Mouse (Mus musculus): Measurements from ENCODE around the gene Syt8. TPM values are rescaled to one million over a fixed set of nuclear protein-coding genes. Genes with fewer than 3 reads are reported as not detected.

Syt8 gene
- polyA plus RNA-seq, 1 experiment from 2014 or later, result not detected

DNA sequence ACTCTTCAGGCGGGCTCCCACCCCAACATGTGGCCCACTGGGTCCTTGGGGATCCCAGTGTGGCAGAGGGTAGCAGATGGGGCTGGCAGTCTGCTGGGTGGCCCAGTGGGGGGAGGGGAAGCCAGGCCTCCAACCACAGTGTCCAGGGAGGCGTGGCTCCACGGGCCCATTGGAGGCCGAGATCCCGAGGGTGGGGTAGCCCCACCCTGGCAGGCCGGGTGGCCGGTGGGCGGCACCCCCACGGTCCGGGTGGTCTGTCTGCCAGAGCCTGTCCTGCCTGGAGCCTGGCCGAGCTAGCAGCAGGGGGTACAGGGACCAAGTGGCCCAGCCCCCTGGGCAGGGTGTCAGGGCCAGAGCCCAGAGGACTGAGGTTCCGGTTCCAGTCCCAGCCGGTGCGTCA lies 40.1 kb downstream of the Syt8 start:
- H3K27ac ChIP-seq (ENCODE audit: low read depth, low read length), result no peak overlapping the region
- H3K36me3 ChIP-seq (ENCODE audit: control insufficient read depth, insufficient read depth, low read length), result no peaks in the 10 kb centered on the region
- H3K9me3 ChIP-seq (ENCODE audit: control insufficient read depth, low read length), result no peaks in the 10 kb centered on the region
- H3K4me1 ChIP-seq (ENCODE audit: control insufficient read depth, insufficient read depth, low read depth, low read length), result peaks cover 3% of the 10 kb centered on the region; the same call in 1 of the 2 replicates
- H3K4me3 ChIP-seq (ENCODE audit: low read length), result no peak overlapping the region
- no peak overlapping the region for H3K4me2 ChIP-seq (ENCODE audit: low read length)
- WGBS, result 74% methylated on average over 14 of the region's 14 CpGs
- no peaks in the 10 kb centered on the region for H3K27me3 ChIP-seq (replicated peaks; ENCODE audit: control insufficient read depth, insufficient read depth, low read length)
- no peak overlapping the region for H3K9ac ChIP-seq (ENCODE audit: low read depth, low read length)
- ATAC-seq, result no peak

DNA sequence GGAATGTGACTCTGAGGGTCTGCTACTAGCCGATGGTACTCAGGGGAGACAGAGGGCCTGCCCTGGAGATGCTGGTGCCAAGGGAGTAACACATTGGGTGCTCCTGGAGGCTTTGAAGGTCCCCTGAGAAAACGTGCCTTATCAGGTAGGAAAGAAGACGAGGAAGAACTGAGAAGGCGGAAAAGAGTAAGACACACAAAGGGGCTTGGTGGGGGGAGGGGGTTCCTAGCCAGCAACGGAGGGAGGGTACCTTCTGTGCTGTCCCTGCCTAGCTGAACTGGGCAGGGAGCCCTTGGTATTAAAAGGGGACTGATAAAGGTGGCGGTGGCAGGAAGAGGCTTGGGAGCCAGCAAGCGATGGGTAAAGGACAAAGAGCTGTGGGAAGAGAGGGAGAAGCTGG lies 41.0 kb downstream of the Syt8 start:
- no peaks in the 10 kb centered on the region for H3K36me3 ChIP-seq (ENCODE audit: control insufficient read depth, insufficient read depth, low read length)
- peaks cover 3% of the 10 kb centered on the region; the same call in 1 of the 2 replicates for H3K4me1 ChIP-seq (ENCODE audit: control insufficient read depth, insufficient read depth, low read depth, low read length)
- no peak overlapping the region for H3K4me3 ChIP-seq (ENCODE audit: low read length)
- no peak for ATAC-seq
- H3K4me2 ChIP-seq (ENCODE audit: low read length), result no peak overlapping the region
- no peak overlapping the region for H3K9ac ChIP-seq (ENCODE audit: low read depth, low read length)
- H3K27me3 ChIP-seq (replicated peaks; ENCODE audit: control insufficient read depth, insufficient read depth, low read length), result no peaks in the 10 kb centered on the region; the same call in 1 of the 2 replicates
- H3K27ac ChIP-seq (ENCODE audit: low read depth, low read length), result no peak overlapping the region
- 70% methylated on average over 7 of the region's 7 CpGs for WGBS
- no peaks in the 10 kb centered on the region for H3K9me3 ChIP-seq (ENCODE audit: control insufficient read depth, low read length)

DNA sequence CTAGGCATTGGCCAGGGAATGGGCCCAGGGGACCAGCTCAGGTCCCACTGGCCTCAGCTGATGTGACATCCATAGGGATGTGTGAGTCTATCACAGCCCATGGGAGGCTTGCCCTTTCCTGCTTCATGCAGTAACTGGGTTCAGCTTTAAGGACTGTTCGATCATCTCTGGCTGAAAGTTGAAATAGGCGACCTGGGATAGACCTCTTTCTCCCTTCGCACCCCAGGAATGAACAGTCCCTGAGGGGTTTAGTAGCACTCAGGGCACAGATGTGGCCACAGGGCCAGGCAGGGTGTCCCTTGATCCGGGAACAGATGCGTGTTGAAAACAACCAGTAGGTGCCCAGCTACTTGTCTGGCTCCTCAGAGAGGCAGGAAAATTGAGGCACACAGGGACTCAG lies 41.6 kb downstream of the Syt8 start:
- H3K4me1 ChIP-seq (ENCODE audit: control insufficient read depth, insufficient read depth, low read depth, low read length), result peaks cover 4% of the 10 kb centered on the region
- H3K9ac ChIP-seq (ENCODE audit: low read depth, low read length), result no peak overlapping the region
- ATAC-seq, result no peak
- 84% methylated on average over 5 of the region's 5 CpGs for WGBS
- H3K4me3 ChIP-seq (ENCODE audit: low read length), result no peak overlapping the region
- no peaks in the 10 kb centered on the region for H3K36me3 ChIP-seq (ENCODE audit: control insufficient read depth, insufficient read depth, low read length)
- H3K27me3 ChIP-seq (replicated peaks; ENCODE audit: control insufficient read depth, insufficient read depth, low read length), result no peaks in the 10 kb centered on the region; the same call in 1 of the 2 replicates
- no peak overlapping the region for H3K27ac ChIP-seq (ENCODE audit: low read depth, low read length)
- H3K4me2 ChIP-seq (ENCODE audit: low read length), result no peak overlapping the region
- no peaks in the 10 kb centered on the region for H3K9me3 ChIP-seq (ENCODE audit: control insufficient read depth, low read length)

DNA sequence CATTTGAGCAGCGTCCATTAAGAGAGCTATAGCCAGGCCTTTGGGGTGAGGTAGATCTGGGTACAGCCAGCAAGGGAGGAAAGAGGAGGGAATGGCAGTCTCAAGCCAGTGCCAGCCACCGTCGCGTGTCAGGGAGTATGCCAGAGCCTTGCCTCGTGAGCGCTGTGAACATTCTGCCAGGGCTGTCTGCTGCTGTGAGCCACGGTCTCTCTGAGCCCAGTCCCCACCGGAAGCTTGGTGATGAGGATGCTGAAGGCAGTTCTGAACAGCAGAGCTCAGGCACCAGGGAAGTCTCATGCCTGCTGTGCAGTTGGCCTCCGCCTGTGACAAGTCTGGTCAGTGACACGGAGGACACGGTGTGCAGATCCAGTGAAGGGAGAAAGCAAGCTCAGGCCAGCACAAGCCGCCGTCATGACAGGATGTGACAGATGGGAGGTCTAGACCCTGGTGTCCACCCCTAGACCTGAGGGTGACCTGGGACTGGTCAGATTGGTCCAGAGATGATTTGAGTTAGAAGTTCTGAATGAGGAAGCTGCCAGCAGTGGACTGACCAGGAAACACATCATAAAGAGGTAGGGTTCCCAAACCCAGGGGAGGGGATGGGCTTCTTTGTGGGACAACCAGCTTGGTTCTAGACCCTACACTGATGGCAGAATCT lies 42.3 kb downstream of the Syt8 start:
- no peak overlapping the region for H3K27ac ChIP-seq (ENCODE audit: low read depth, low read length)
- 82% methylated on average over 13 of the region's 13 CpGs for WGBS
- no peak for ATAC-seq

DNA sequence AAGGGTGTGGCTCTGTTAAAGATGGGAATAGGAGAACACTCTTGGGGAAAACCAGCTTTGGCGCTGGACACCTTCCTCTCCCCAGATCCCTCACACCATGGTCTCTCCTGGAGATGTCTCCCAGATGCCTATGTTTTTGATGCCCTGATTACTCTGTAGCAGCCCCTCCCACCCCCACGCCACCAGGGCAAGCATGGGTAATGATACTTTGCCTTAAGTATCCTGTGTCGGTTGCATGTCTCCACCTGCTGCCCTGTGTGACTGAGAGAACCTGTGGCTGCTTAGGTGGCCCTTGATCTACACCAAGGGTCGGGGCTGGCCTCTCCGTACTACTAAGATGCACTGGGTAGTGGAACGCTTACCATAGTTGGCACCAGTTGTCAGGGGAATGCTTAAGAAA lies 43.4 kb downstream of the Syt8 start:
- WGBS, result 93% methylated on average over 6 of the region's 6 CpGs
- H3K27ac ChIP-seq (ENCODE audit: low read depth, low read length), result no peak overlapping the region
- no peaks in the 10 kb centered on the region; the same call in 1 of the 2 replicates for H3K27me3 ChIP-seq (replicated peaks; ENCODE audit: control insufficient read depth, insufficient read depth, low read length)
- no peaks in the 10 kb centered on the region for H3K9me3 ChIP-seq (ENCODE audit: control insufficient read depth, low read length)
- H3K9ac ChIP-seq (ENCODE audit: low read depth, low read length), result no peak overlapping the region
- H3K4me2 ChIP-seq (ENCODE audit: low read length), result no peak overlapping the region
- H3K36me3 ChIP-seq (ENCODE audit: control insufficient read depth, insufficient read depth, low read length), result no peaks in the 10 kb centered on the region
- ATAC-seq, result no peak
- peaks cover 10% of the 10 kb centered on the region for H3K4me1 ChIP-seq (ENCODE audit: control insufficient read depth, insufficient read depth, low read depth, low read length)
- H3K4me3 ChIP-seq (ENCODE audit: low read length), result no peak overlapping the region

More for the DNA sequence above, 42.3 kb downstream of the Syt8 start:
- no peak overlapping the region for H3K9ac ChIP-seq (ENCODE audit: low read depth, low read length)
- H3K4me3 ChIP-seq (ENCODE audit: low read length), result no peak overlapping the region
- no peaks in the 10 kb centered on the region for H3K36me3 ChIP-seq (ENCODE audit: control insufficient read depth, insufficient read depth, low read length)
- peaks cover 10% of the 10 kb centered on the region for H3K4me1 ChIP-seq (ENCODE audit: control insufficient read depth, insufficient read depth, low read depth, low read length)
- H3K4me2 ChIP-seq (ENCODE audit: low read length), result no peak overlapping the region
- H3K9me3 ChIP-seq (ENCODE audit: control insufficient read depth, low read length), result no peaks in the 10 kb centered on the region
- H3K27me3 ChIP-seq (replicated peaks; ENCODE audit: control insufficient read depth, insufficient read depth, low read length), result no peaks in the 10 kb centered on the region; the same call in 1 of the 2 replicates

DNA sequence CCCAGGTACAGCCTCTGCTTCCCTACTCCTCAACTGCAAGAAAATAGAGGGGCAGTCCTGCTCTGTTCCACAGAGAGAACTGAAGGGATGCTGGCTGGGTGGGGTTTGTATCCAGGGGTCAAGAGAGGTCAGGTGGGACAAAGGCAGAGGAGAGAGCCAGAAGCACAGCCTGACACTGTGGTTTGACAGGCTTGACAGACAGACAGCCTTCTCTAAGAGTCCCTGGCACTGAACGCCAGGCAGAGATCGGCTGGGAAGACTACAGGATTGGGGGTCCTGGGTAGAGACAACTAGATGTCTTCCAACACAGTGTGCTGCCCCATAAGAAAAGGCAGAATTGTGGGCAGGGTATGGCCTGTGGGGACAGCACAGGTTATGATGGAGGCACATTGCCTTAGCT lies 43.9 kb downstream of the Syt8 start:
- Histone ChIP-seq H3K36me3 (ENCODE audit: control insufficient read depth, insufficient read depth, low read length) (no peaks in the 10 kb centered on the region), H3K4me3 (ENCODE audit: low read length) (no peak overlapping the region), H3K9me3 (ENCODE audit: control insufficient read depth, low read length) (no peaks in the 10 kb centered on the region), H3K9ac (ENCODE audit: low read depth, low read length) (no peak overlapping the region), H3K4me1 (ENCODE audit: control insufficient read depth, insufficient read depth, low read depth, low read length) (peaks cover 10% of the 10 kb centered on the region), H3K27ac (ENCODE audit: low read depth, low read length) (no peak overlapping the region), H3K4me2 (ENCODE audit: low read length) (no peak overlapping the region), H3K27me3 (replicated peaks; ENCODE audit: control insufficient read depth, insufficient read depth, low read length) (no peaks in the 10 kb centered on the region; the same call in 1 of the 2 replicates)
- WGBS, result 28% methylated on average over 2 of the region's 2 CpGs
- ATAC-seq, result no peak

DNA sequence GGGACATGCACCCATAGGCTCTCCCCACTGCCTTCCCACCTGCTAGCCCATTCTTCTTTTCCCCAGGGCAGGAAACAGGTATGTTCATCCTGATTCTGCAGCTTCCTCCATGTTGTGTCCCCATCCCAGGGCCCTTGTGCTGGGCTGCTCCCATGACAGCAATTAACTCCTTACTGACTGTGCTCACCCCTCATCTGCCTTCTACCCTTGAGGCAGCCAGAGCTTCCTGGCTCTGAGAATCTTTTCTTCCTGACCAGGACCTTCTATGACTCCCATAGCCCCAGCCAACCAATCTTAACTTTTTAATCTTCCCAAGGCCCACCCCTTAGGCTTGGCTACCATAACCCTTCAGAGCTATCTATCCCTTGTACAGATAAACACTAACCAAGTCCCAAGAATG lies 44.7 kb downstream of the Syt8 start:
- H3K27me3 ChIP-seq (replicated peaks; ENCODE audit: control insufficient read depth, insufficient read depth, low read length), result no peaks in the 10 kb centered on the region; the same call in 1 of the 2 replicates
- H3K4me1 ChIP-seq (ENCODE audit: control insufficient read depth, insufficient read depth, low read depth, low read length), result peaks cover 10% of the 10 kb centered on the region
- no peak overlapping the region for H3K9ac ChIP-seq (ENCODE audit: low read depth, low read length)
- H3K36me3 ChIP-seq (ENCODE audit: control insufficient read depth, insufficient read depth, low read length), result no peaks in the 10 kb centered on the region
- no peaks in the 10 kb centered on the region for H3K9me3 ChIP-seq (ENCODE audit: control insufficient read depth, low read length)
- H3K27ac ChIP-seq (ENCODE audit: low read depth, low read length), result no peak overlapping the region
- ATAC-seq, result no peak
- H3K4me2 ChIP-seq (ENCODE audit: low read length), result no peak overlapping the region
- H3K4me3 ChIP-seq (ENCODE audit: low read length), result no peak overlapping the region

DNA sequence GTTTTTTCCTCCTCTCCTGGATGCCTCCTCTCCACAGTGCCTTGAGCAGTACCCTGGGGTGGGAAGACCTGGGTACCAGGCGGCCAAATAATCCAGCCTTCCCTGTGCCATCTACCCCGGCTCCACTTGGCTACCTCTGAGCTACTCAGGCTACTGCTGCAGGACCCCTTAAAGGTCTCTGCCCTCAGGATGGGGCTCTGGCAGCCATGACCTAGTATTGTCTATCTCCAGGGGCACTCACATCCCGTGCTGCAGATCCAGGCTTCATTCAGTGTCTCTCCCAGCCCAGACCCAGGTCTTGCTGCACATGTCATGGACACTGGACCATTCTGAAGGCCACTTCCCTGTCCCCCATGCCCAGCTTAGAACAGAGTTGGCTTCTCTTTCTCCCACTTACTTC lies 45.2 kb downstream of the Syt8 start:
- Histone ChIP-seq H3K36me3 (ENCODE audit: control insufficient read depth, insufficient read depth, low read length) (no peaks in the 10 kb centered on the region), H3K9me3 (ENCODE audit: control insufficient read depth, low read length) (no peaks in the 10 kb centered on the region), H3K4me3 (ENCODE audit: low read length) (no peak overlapping the region), H3K27ac (ENCODE audit: low read depth, low read length) (no peak overlapping the region), H3K27me3 (replicated peaks; ENCODE audit: control insufficient read depth, insufficient read depth, low read length) (no peaks in the 10 kb centered on the region; the same call in 1 of the 2 replicates), H3K4me2 (ENCODE audit: low read length) (no peak overlapping the region), H3K9ac (ENCODE audit: low read depth, low read length) (no peak overlapping the region), H3K4me1 (ENCODE audit: control insufficient read depth, insufficient read depth, low read depth, low read length) (peaks cover 10% of the 10 kb centered on the region)
- 98% methylated on average over 3 of the region's 3 CpGs for WGBS
- no peak for ATAC-seq

DNA sequence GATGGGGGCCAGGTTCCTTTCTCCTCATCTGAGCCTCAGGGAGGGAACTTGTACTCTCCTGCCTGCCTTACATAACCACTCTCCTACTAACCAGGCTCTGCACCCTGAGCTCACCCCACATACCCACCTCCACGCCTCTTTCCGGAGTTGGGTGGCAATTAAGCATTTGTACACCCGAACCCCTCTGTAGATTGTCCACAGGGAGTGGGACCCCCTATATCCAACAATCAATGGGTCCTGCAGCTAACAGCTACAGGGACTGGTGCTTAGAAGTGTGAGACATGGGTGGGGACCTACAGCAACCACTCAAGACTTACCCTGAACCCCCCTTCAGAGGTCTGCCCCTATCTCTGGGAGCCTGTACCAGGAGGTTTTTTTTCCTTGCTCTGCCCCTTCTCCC lies 46.0 kb downstream of the Syt8 start:
- no peaks in the 10 kb centered on the region for H3K9me3 ChIP-seq (ENCODE audit: control insufficient read depth, low read length)
- H3K4me3 ChIP-seq (ENCODE audit: low read length), result no peak overlapping the region
- peaks cover 10% of the 10 kb centered on the region for H3K4me1 ChIP-seq (ENCODE audit: control insufficient read depth, insufficient read depth, low read depth, low read length)
- no peaks in the 10 kb centered on the region; the same call in 1 of the 2 replicates for H3K27me3 ChIP-seq (replicated peaks; ENCODE audit: control insufficient read depth, insufficient read depth, low read length)
- ATAC-seq, result no peak
- no peak overlapping the region for H3K9ac ChIP-seq (ENCODE audit: low read depth, low read length)
- H3K4me2 ChIP-seq (ENCODE audit: low read length), result no peak overlapping the region
- 91% methylated on average over 3 of the region's 3 CpGs for WGBS
- no peak overlapping the region for H3K27ac ChIP-seq (ENCODE audit: low read depth, low read length)
- H3K36me3 ChIP-seq (ENCODE audit: control insufficient read depth, insufficient read depth, low read length), result no peaks in the 10 kb centered on the region

All from hindbrain, embryonic 16.5 days (tissue).